Mouse (Mus musculus): Measurements from ENCODE around the gene Pheta2.

DNA sequence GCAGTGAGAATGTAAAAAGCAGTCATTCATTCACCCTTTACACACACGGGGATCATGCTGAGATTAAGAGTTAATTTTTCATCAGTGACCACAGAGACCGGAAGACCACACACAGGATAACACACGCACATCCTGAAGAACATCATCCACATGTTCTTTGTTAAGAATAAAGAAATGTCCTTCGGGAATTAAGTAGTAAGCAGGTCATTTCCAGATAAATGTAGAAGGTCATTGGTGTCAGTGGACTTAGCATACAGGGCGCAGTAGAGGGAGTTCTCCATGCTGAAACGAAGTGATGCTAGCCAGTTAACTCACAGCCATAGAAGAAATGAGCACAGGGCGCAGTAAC is 41.9 kb downstream of the Pheta2 start:
- TF ChIP-seq CTCF (IDR thresholded peaks at IDR 0.05) (no peak), EP300 (IDR thresholded peaks at IDR 0.05) (0 out of 2 replicates have a peak, but pooled peaks have one; percentile 50)
